Mouse (Mus musculus): ENCODE data around the gene Dst.

- TF ChIP-seq MEF2A (IDR thresholded peaks at IDR 0.05; ENCODE audit: extremely low read depth, insufficient replicate concordance, low read depth, low read length, poor library complexity, severe bottlenecking) = no peak
- TF ChIP-seq CTCF (IDR thresholded peaks at IDR 0.05 in 2 of 3, conservative IDR thresholded peaks at IDR 0.05 in 1 of 3; ENCODE audit: control insufficient read depth in 1 of 3, insufficient read depth in 1 of 3, low read depth in 2 of 3, low read length in 3 of 3, poor library complexity in 1 of 3, severe bottlenecking in 1 of 3) = no peak
- TF ChIP-seq MXI1 (IDR thresholded peaks at IDR 0.05; ENCODE audit: low read depth, low read length) = no peak
- no peak for TF ChIP-seq MAZ (IDR thresholded peaks at IDR 0.05; ENCODE audit: low read depth, low read length)
- TF ChIP-seq ZMIZ1 (IDR thresholded peaks at IDR 0.05; ENCODE audit: low read depth, low read length) = no peak
- TF ChIP-seq EP300 (IDR thresholded peaks at IDR 0.05; ENCODE audit: low read depth in 1 of 2, low read length in 2 of 2) = no peak
- no peak for TF ChIP-seq POLR2A (IDR thresholded peaks at IDR 0.05; ENCODE audit: control insufficient read depth in 1 of 2, insufficient read depth in 1 of 2, low read depth in 1 of 2, low read length in 2 of 2, poor library complexity in 1 of 2)
- TF ChIP-seq TBP (IDR thresholded peaks at IDR 0.05; ENCODE audit: low read depth, low read length) = no peak
- no peak for TF ChIP-seq HCFC1 (IDR thresholded peaks at IDR 0.05; ENCODE audit: low read depth, low read length)
- TF ChIP-seq TAL1 (IDR thresholded peaks at IDR 0.05; ENCODE audit: low read length) = no peak
- TF ChIP-seq MYB (IDR thresholded peaks at IDR 0.05; ENCODE audit: low read depth, low read length) = no peak
- no peak for TF ChIP-seq POLR2AphosphoS2 (IDR thresholded peaks at IDR 0.05; ENCODE audit: low read length)
- TF ChIP-seq TCF12 (IDR thresholded peaks at IDR 0.05; ENCODE audit: low read depth, low read length) = no peak
- TF ChIP-seq USF2 (IDR thresholded peaks at IDR 0.05; ENCODE audit: borderline replicate concordance in 1 of 2, insufficient read depth in 1 of 2, low read depth in 1 of 2, low read length in 2 of 2) = no peak
Measured at GRCm38 (mm10) chr1:34073436-34074169, 165.6 kb downstream of the Dst start.

All from MEL (cell line).